Mouse (Mus musculus) ES-E14 (cell line): ENCODE data around the gene Pknox1.

Experiments
- HCFC1 ChIP-seq: IDR thresholded peaks from 2 replicates; pipeline ENCODE4 v1.6.1; 2012; ENCODE audit warnings: low read length, inconsistent platforms, borderline replicate concordance; ENCODE audit not compliant: insufficient read depth
- MAFK ChIP-seq: IDR thresholded peaks from 2 replicates; pipeline ENCODE4 v1.6.1; 2014; ENCODE audit warnings: mild to moderate bottlenecking, low read depth, low read length, inconsistent platforms; ENCODE audit not compliant: insufficient read depth

DNA sequence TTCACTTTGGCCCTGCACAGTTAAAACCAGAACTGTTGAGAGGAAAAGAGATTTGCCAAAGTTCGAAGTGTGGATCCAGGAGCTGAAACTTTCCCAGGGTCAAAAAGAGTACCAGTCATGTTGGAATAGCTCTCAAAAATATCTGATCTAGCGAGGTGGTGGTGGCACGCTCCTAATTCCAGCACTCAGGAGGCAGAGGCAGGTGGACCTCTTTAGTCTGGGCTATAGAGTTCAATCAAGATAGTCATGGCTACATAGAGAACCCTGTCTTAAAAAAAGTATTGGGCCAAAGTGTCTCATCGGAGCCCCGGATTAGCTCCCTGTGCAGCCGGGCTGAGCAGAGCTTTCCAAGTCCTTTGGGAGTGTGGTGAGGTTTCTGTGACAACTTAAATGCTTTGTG is 1.7 kb downstream of the Pknox1 start:
- TF ChIP-seq HCFC1 = no peak
- TF ChIP-seq MAFK = no peak
